In the genomic region with DNA sequence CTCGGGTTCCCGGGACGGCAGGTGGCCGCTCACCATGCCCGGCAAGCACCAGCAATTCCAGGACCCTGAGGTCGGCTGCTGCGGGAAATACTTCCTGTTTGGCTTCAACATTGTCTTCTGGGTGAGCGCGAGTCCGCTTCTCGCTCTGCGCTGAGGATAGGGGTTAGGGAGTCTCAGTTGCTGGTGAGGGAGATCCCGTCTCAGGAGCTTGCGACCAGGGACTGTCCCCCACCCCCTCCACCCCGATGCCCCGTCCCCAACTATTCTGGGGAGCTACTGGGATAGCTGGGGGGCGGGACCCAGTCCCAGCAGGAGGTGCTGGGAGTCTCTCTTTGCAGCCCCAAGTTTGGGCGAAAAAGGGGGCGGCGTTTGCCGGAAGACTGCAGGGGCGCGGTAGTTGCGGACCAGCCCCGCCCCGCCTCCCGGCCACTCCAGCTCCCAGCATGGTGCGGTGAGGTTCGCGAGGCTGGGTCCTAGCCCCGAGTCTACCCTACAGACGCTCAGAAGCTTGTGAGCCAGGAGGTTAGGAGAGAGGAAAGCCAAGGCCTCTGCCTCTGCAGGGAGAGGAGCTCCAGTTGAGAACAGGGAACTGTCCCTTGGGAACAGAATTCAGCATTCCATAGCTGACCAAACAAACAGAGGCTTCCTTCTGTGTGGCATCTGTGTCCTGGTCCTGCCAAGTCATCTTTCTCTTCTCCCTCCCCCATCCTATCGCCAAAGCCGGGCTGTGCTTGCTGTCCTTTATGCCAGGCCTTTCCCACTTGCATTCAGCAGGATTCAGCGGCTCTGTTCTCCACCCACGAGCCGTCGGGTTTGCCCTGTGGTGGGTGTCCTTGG, we compare ENCODE assay signal across 8 mouse cellular contexts. TPM values are rescaled to one million over a fixed set of nuclear protein-coding genes. Genes with fewer than 3 reads are reported as not detected.
A peak's percentile ranks its signal among the peaks of the same experiment; 100 is the strongest.
DNase-seq lines count a peak whose midpoint lies in the region; ATAC-seq and TF ChIP-seq lines count a peak whose summit lies in the region.

No protein-coding gene starts in this region.

- H3K4me3 ChIP-seq in heart, adult 2 months = peak overlapping the region; percentile 81
- peak overlapping the region; percentile 60 for H3K4me3 ChIP-seq in liver, embryonic 16.5 days (ENCODE audit: low read depth, low read length)
- peak overlapping the region; percentile 49 for H3K4me3 ChIP-seq in neural tube, embryonic 11.5 days (ENCODE audit: low read depth, low read length)

- H3K4me1 ChIP-seq in heart, adult 2 months (ENCODE audit: control insufficient read depth, insufficient read depth, low read length) = peaks cover 5% of the 10 kb centered on the region
- H3K4me1 ChIP-seq in liver, embryonic 16.5 days (ENCODE audit: control insufficient read depth, low read depth, low read length) = peaks cover 10% of the 10 kb centered on the region; the same call in 1 of the 2 replicates
- peaks cover 9% of the 10 kb centered on the region for H3K4me1 ChIP-seq in neural tube, embryonic 11.5 days (ENCODE audit: control insufficient read depth, insufficient read depth, low read length)

- H3K36me3 ChIP-seq in heart, adult 2 months (ENCODE audit: control insufficient read depth, insufficient read depth, low read length) = no peaks in the 10 kb centered on the region
- H3K36me3 ChIP-seq in liver, embryonic 16.5 days (ENCODE audit: control insufficient read depth, insufficient read depth) = no peaks in the 10 kb centered on the region
- H3K36me3 ChIP-seq in neural tube, embryonic 11.5 days (ENCODE audit: control insufficient read depth, insufficient read depth, low read length) = no peaks in the 10 kb centered on the region

- H3K9me3 ChIP-seq in liver, embryonic 16.5 days (replicated peaks; ENCODE audit: control insufficient read depth, low read length) = no peaks in the 10 kb centered on the region
- no peaks in the 10 kb centered on the region for H3K9me3 ChIP-seq in neural tube, embryonic 11.5 days (ENCODE audit: control insufficient read depth, low read length)

- no peaks in the 10 kb centered on the region for H3K27me3 ChIP-seq in heart, adult 2 months (ENCODE audit: control insufficient read depth, insufficient read depth, low read length)
- peaks cover 26% of the 10 kb centered on the region for H3K27me3 ChIP-seq in liver, embryonic 16.5 days (ENCODE audit: control insufficient read depth, insufficient read depth, low read depth, low read length)
- H3K27me3 ChIP-seq in neural tube, embryonic 11.5 days (ENCODE audit: control insufficient read depth, insufficient read depth, low read length) = peaks cover 12% of the 10 kb centered on the region; the same call in 1 of the 2 replicates

- H3K4me2 ChIP-seq in liver, embryonic 16.5 days (ENCODE audit: low read depth, low read length) = peak overlapping the region; percentile 81
- H3K4me2 ChIP-seq in neural tube, embryonic 11.5 days (ENCODE audit: low read depth) = peak overlapping the region; percentile 69

- 0 out of 2 replicates have a peak, but pooled peaks have one; percentile 16 for ATAC-seq in common myeloid progenitor, adult 5-6 weeks (replicated peaks; ENCODE audit: low read depth, poor library complexity, severe bottlenecking)
- no peak for ATAC-seq in liver, embryonic 16.5 days (ENCODE audit: low read depth)
- ATAC-seq in neural tube, embryonic 11.5 days (ENCODE audit: insufficient read depth, low FRiP score, low TSS enrichment) = peak; percentile 42
- ATAC-seq in inflammation-experienced regulatory T-cells, adult 6 months = no peak

- intact Hi-C loops in heart, adult 2 months (cut with DNase I) = no loop called here

- WGBS in heart, adult 2 months = 2% methylated on average over 38 of the region's 38 CpGs
- 2% methylated on average over 38 of the region's 38 CpGs for WGBS in liver, embryonic 16.5 days (ENCODE audit: insufficient replicate concordance)
- under 1% methylated on average over 38 of the region's 38 CpGs for WGBS in neural tube, embryonic 11.5 days

- TF ChIP-seq CTCF in heart, adult 2 months (IDR thresholded peaks at IDR 0.05) = no peak

- no peak for TF ChIP-seq POLR2A in heart, adult 2 months (IDR thresholded peaks at IDR 0.05; ENCODE audit: insufficient read depth, low read depth, low read length)

- H3K27ac ChIP-seq in heart, adult 2 months = peak overlapping the region; percentile 58
- no peak overlapping the region for H3K27ac ChIP-seq in liver, embryonic 16.5 days (ENCODE audit: low read length)
- H3K27ac ChIP-seq in neural tube, embryonic 11.5 days (ENCODE audit: low read depth, low read length) = peak overlapping the region; percentile 24; the same call in 1 of the 2 replicates

- DNase-seq in 416B (ENCODE audit: low read depth) (peak; percentile 66), NIH3T3 (ENCODE audit: low read depth) (peak; percentile 83)
- peak; percentile 65 to 67 for DNase-seq in heart, adult 2 months
- peak; percentile 44 for DNase-seq in kidney, adult 18-20 months
- peak; percentile 54 for DNase-seq in neural tube, embryonic 11.5 days (ENCODE audit: low spot score)

- H3K9ac ChIP-seq in heart, adult 2 months (ENCODE audit: low read depth, low read length) = peak overlapping the region; percentile 61
- H3K9ac ChIP-seq in liver, embryonic 16.5 days (ENCODE audit: low read depth, low read length) = peak overlapping the region; percentile 35; the same call in 1 of the 2 replicates
- H3K9ac ChIP-seq in neural tube, embryonic 11.5 days (ENCODE audit: low read length) = peak overlapping the region; percentile 44

- TF ChIP-seq EP300 in heart, adult 2 months (IDR thresholded peaks at IDR 0.05; ENCODE audit: insufficient read depth, low read depth, low read length) = no peak

- no peaks in the 10 kb centered on the region for H3K79me2 ChIP-seq in heart, adult 2 months (replicated peaks; ENCODE audit: control insufficient read depth, insufficient read depth, low read length)

RNA-seq across cellular contexts. Expression of a gene that starts 0.6 kb away (rescaled TPM):
- 0.82 TPM in 1 of 2 replicates, not detected in the other for total RNA-seq in common myeloid progenitor, adult 5-6 weeks (2017)
- total RNA-seq in heart, adult 2 months (2021) = 10 to 100 TPM; 10.0 to 12.7 TPM
- 7.2 and 7.6 TPM in 2 replicates for polyA plus RNA-seq in heart, adult 2 months (2012; rRNA removed)
- polyA plus RNA-seq in liver, embryonic 16.5 days (2015; fragmentation: Nextera tagmentation; extraction: Ambion mirVana) = 1.4 and 1.6 TPM in 2 replicates
- 17.6 and 21.3 TPM in 2 replicates for polyA plus RNA-seq in neural tube, embryonic 11.5 days (2014; fragmentation: Nextera tagmentation; extraction: Ambion mirVana)
- 1 to 10 TPM; 1.5 to 6.7 (median 2.2) TPM for polyA plus RNA-seq in inflammation-experienced regulatory T-cells, adult 6 months (2017; shearing (Covaris generic))

RNA-seq across cellular contexts. Expression of a gene that starts 6.0 kb away (rescaled TPM):
- not detected in 2 replicates for total RNA-seq in common myeloid progenitor, adult 5-6 weeks (2017)
- not detected for total RNA-seq in heart, adult 2 months (2021)
- not detected in 2 replicates for polyA plus RNA-seq in heart, adult 2 months (2012; rRNA removed)
- polyA plus RNA-seq in liver, embryonic 16.5 days (2015; fragmentation: Nextera tagmentation; extraction: Ambion mirVana) = not detected in 2 replicates
- polyA plus RNA-seq in neural tube, embryonic 11.5 days (2014; fragmentation: Nextera tagmentation; extraction: Ambion mirVana) = not detected in 2 replicates
- polyA plus RNA-seq in inflammation-experienced regulatory T-cells, adult 6 months (2017; shearing (Covaris generic)) = not detected

RNA-seq across cellular contexts. Expression of a gene that starts 23.4 kb away (rescaled TPM):
- not detected in 2 replicates for total RNA-seq in common myeloid progenitor, adult 5-6 weeks (2017)
- not detected for total RNA-seq in heart, adult 2 months (2021)
- 0.20 and 0.31 TPM in 2 replicates for polyA plus RNA-seq in heart, adult 2 months (2012; rRNA removed)
- polyA plus RNA-seq in liver, embryonic 16.5 days (2015; fragmentation: Nextera tagmentation; extraction: Ambion mirVana) = not detected in 2 replicates
- 2.7 and 3.7 TPM in 2 replicates for polyA plus RNA-seq in neural tube, embryonic 11.5 days (2014; fragmentation: Nextera tagmentation; extraction: Ambion mirVana)
- 1 to 10 TPM in 1 of 3 experiments, under 1 TPM in 1, not detected in 1; 0.87 to 2.3 TPM for polyA plus RNA-seq in inflammation-experienced regulatory T-cells, adult 6 months (2017; shearing (Covaris generic))

RNA-seq across cellular contexts. Expression of a gene that starts 40.1 kb away (rescaled TPM):
- total RNA-seq in common myeloid progenitor, adult 5-6 weeks (2017) = not detected in 2 replicates
- total RNA-seq in heart, adult 2 months (2021) = not detected
- 0.03 TPM in 1 of 2 replicates, not detected in the other for polyA plus RNA-seq in heart, adult 2 months (2012; rRNA removed)
- 0.02 TPM in 1 of 2 replicates, not detected in the other for polyA plus RNA-seq in liver, embryonic 16.5 days (2015; fragmentation: Nextera tagmentation; extraction: Ambion mirVana)
- 13.3 and 14.5 TPM in 2 replicates for polyA plus RNA-seq in neural tube, embryonic 11.5 days (2014; fragmentation: Nextera tagmentation; extraction: Ambion mirVana)
- not detected for polyA plus RNA-seq in inflammation-experienced regulatory T-cells, adult 6 months (2017; shearing (Covaris generic))

Comparison
In these comparisons a context has a peak if more than half of its experiments do, and no peak if none do; other contexts are left out.
1. ATAC-seq: peak in common myeloid progenitor, adult 5-6 weeks (single experiment) and neural tube, embryonic 11.5 days (single experiment); none in liver, embryonic 16.5 days (single experiment) and inflammation-experienced regulatory T-cells, adult 6 months (single experiment).
2. Peak in every context shown above with its lines, with median percentiles within 50 percentile points of each other: DNase-seq, H3K4me3 ChIP-seq and H3K9ac ChIP-seq.